Mouse (Mus musculus): ENCODE data around the gene 9430097D07Rik.

9430097D07Rik gene

GRCm38 (mm10) chr2:32536086-32536633 is 39.3 kb downstream of the 9430097D07Rik start:
- intact Hi-C loops (cut with DNase I): no loop called here

GRCm38 (mm10) chr2:32535501-32535991 is 39.9 kb downstream of the 9430097D07Rik start:
- intact Hi-C loops (cut with DNase I): no loop called here

GRCm38 (mm10) chr2:32534733-32535471 is 40.6 kb downstream of the 9430097D07Rik start, which contains the start of gene Fam102a:
TSS of gene Fam102a (plus strand) at chr2:32535332.
- intact Hi-C loops (cut with DNase I): no loop called here

GRCm38 (mm10) chr2:32534061-32534732 is 41.3 kb downstream of the 9430097D07Rik start:
- intact Hi-C loops (cut with DNase I): no loop called here

GRCm38 (mm10) chr2:32533163-32533562 is 42.3 kb downstream of the 9430097D07Rik start:
- intact Hi-C loops (cut with DNase I): no loop called here

- intact Hi-C loops (cut with DNase I): no loop called here
Observed at GRCm38 (mm10) chr2:32530479-32530878, 45.0 kb downstream of the 9430097D07Rik start.

- intact Hi-C loops (cut with DNase I): no loop called here
Observed at GRCm38 (mm10) chr2:32528326-32528725, 47.2 kb downstream of the 9430097D07Rik start.

- intact Hi-C loops (cut with DNase I): no loop called here
Observed at GRCm38 (mm10) chr2:32527468-32527966, 48.0 kb downstream of the 9430097D07Rik start.

GRCm38 (mm10) chr2:32525816-32526215 is 49.7 kb downstream of the 9430097D07Rik start:
- intact Hi-C loops (cut with DNase I): no loop called here

GRCm38 (mm10) chr2:32524536-32525031 is 50.9 kb downstream of the 9430097D07Rik start:
- intact Hi-C loops (cut with DNase I): no loop called here
